Mouse (Mus musculus): ENCODE data around the gene Ahdc1.

GRCm38 (mm10) chr4:133115721-133116429, 104.8 kb downstream of the Ahdc1 start:
- TF ChIP-seq MAZ (IDR thresholded peaks at IDR 0.05; ENCODE audit: low read depth, low read length) (no peak), POLR2A (IDR thresholded peaks at IDR 0.05; ENCODE audit: low read depth, low read length) (no peak), ETS1 (conservative IDR thresholded peaks at IDR 0.05; ENCODE audit: low read depth, low read length) (no peak), CHD2 (IDR thresholded peaks at IDR 0.05; ENCODE audit: low read length) (no peak), ELF1 (IDR thresholded peaks at IDR 0.05; ENCODE audit: low read depth, low read length) (no peak), JUN (IDR thresholded peaks at IDR 0.05; ENCODE audit: insufficient read depth, low read depth, low read length) (no peak), CTCF (conservative IDR thresholded peaks at IDR 0.05 in 1 of 2, IDR thresholded peaks at IDR 0.05 in 1 of 2; ENCODE audit: low read depth in 2 of 2, low read length in 2 of 2) (no peak), KAT2A (IDR thresholded peaks at IDR 0.05; ENCODE audit: insufficient replicate concordance, low read length) (no peak), ZNF384 (IDR thresholded peaks at IDR 0.05; ENCODE audit: low read depth, low read length) (no peak)
